Mouse (Mus musculus) E14TG2a.4 (cell line): ENCODE data around the gene Ppp1r18.

ENCODE experiments used
- CTCF ChIP-seq: conservative IDR thresholded peaks from 2 replicates; pipeline ENCODE4 v1.5.1; 2014; ENCODE audit warnings: low read length
- POU5F1 ChIP-seq: IDR thresholded peaks from 2 replicates; pipeline ENCODE4 v1.6.1; 2014; ENCODE audit warnings: low read length, borderline replicate concordance

GRCm38 (mm10) chr17:35909919-35910369 is 44.6 kb downstream of the Ppp1r18 start, which contains the start of gene Atat1:
- TF ChIP-seq CTCF (no peak), POU5F1 (no peak)
